Mouse (Mus musculus) megakaryocyte, embryonic 14.5 days (primary cell): ENCODE data around the gene Vmn1r1. TPM values are rescaled to one million over a fixed set of nuclear protein-coding genes. Genes with fewer than 3 reads are reported as not detected.

Experiments used
- H3K27me3 ChIP-seq: replicated peaks from 2 replicates; pipeline ENCODE3; 2012; ENCODE audit warnings: inconsistent platforms
- H3K36me3 ChIP-seq: replicated peaks from 2 replicates; pipeline ENCODE3; 2012; ENCODE audit warnings: low read length, inconsistent platforms, mixed read lengths
- H3K4me1 ChIP-seq: 2 replicates; pipeline ENCODE4 v1.6.1; 2012; ENCODE audit warnings: inconsistent platforms
- H3K4me3 ChIP-seq: replicated peaks from 2 replicates; pipeline ENCODE3; 2012; ENCODE audit warnings: moderate library complexity, mild to moderate bottlenecking, inconsistent platforms
- H3K9me3 ChIP-seq: 2 replicates; pipeline ENCODE4 v1.6.1; 2012; ENCODE audit warnings: inconsistent platforms
- FLI1 ChIP-seq: IDR thresholded peaks from 2 replicates; pipeline ENCODE4 v1.6.1; 2012; ENCODE audit warnings: low read length, inconsistent platforms, mixed read lengths
- GATA1 ChIP-seq: IDR thresholded peaks from 3 replicates; pipeline ENCODE4 v1.6.1; 2012; ENCODE audit warnings: mixed read lengths, low read length, inconsistent platforms, borderline replicate concordance
- polyA plus RNA-seq: library from polyadenylated mRNA; stranded (reverse); fragments of >175 nt; gene quantifications from 2 replicates; pipeline ENCODE4 v1.2.3, GENCODE M21; 2012; ENCODE audit warnings: low replicate concordance; ENCODE audit not compliant: insufficient read depth

Gene Vmn1r1
- polyA plus RNA-seq, 1 experiment = not detected

DNA sequence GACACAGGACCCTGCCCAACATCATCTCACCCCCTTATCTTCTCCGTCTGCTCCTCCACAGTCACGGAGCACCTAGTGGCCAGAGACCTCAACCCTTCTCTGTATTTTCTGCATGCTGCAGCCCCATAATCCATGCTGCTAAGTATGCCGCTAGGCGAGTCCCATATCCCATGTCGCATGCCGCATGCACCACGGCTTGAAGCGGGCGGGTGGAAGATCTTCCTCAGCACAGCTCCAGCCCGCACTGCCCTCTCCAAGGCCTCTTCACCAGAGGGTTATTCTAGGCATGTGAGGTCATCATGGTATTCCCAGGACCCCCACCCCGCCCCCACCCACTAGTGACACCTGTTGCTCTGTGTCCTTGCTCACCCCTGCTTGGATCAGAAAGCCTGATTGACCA, 51.2 kb downstream of the Vmn1r1 start:
- Histone ChIP-seq H3K36me3 (no peaks in the 10 kb centered on the region), H3K4me3 (no peak overlapping the region), H3K27me3 (no peaks in the 10 kb centered on the region), H3K9me3 (no peaks in the 10 kb centered on the region), H3K4me1 (peaks cover 68% of the 10 kb centered on the region)
- TF ChIP-seq FLI1 (no peak), GATA1 (no peak)

GRCm38 (mm10) chr1:182112385-182112784, 51.9 kb downstream of the Vmn1r1 start:
- H3K4me3 ChIP-seq = no peak overlapping the region
- H3K27me3 ChIP-seq = no peaks in the 10 kb centered on the region
- no peaks in the 10 kb centered on the region for H3K36me3 ChIP-seq
- H3K9me3 ChIP-seq = no peaks in the 10 kb centered on the region
- H3K4me1 ChIP-seq = peaks cover 76% of the 10 kb centered on the region
- TF ChIP-seq FLI1 (no peak), GATA1 (no peak)

DNA sequence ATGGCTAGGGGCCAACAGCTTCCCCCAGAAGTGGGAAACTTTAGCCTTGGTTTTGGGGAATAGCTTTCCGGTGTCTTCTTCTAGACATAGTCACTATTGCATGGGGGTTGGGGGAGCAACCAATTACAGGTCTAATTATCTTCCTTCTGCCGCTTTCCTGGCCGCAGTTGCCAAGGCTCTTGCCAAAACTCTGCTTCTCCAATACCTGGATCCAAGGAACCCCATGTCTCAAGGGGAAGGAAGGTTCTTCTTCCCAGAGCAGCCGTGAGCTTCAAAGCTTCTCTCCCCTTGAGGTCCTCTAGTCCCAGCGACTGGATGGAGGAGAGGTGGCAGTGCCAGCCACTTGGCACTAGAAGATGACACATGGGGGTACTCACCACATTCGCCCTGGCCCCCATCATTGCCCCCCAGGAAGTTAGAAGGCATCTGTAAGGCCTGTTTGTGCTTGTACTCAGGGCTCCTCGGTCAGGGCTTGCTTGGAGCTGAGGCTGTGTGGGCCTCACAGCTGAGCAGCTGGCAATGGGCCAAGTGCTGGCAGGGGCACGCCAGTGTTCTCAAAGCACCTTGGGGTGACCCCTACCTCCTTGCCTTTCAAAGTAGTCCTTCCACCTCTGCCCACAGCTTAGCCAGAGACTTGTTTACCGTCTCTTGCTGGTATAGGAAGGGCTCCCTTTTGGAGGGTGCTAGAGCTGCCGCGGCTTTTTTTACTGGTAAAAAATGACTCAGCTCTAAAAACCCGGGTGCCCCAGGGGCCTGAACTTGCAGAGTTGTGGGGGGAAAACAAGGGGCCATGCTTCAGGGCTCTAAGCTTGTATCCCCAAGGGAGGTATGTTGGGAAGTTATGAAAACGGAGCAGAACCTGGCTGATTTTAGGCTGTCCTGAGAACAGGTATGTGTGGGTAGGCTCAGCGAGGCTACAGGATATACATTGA, 52.6 kb downstream of the Vmn1r1 start:
- H3K36me3 ChIP-seq = no peaks in the 10 kb centered on the region
- no peaks in the 10 kb centered on the region for H3K27me3 ChIP-seq
- peak overlapping the region; percentile 57 for H3K4me3 ChIP-seq
- no peak for TF ChIP-seq GATA1
- no peak for TF ChIP-seq FLI1
- peaks cover 81% of the 10 kb centered on the region for H3K4me1 ChIP-seq
- H3K9me3 ChIP-seq = no peaks in the 10 kb centered on the region

DNA sequence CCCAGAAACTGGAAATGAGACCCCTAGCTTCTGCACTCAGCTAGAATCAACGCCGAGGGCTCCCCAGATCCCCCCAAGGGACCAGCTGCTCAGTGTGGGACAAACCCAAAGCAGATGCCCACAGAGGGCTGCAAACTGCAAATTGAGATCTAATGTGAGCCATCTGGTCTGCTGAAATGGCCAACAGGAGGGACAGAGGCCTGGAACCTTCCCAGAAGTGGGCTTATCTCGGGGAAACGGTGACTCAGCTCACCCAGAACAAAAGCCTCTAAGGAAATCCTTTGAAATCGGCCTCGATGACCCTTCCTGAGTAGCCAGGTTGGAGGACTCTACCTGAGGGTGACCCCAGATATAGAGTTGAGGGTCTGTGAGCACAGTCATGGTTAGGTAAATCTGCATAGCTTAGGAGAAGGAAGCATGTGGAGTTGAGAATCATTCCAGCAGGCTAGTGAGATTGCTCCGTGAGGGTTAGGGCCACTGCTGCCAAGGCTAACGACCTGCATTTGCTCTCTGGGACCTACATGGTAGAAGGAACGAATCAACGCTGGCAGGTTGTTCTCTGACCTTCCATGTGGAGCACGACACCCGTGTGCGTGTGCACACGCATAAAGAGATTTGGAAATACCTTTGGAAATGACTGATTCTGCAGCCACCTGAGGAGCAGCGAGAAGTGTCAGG, 53.4 kb downstream of the Vmn1r1 start:
- Histone ChIP-seq H3K9me3 (no peaks in the 10 kb centered on the region), H3K4me3 (no peak overlapping the region), H3K4me1 (peaks cover 81% of the 10 kb centered on the region), H3K27me3 (no peaks in the 10 kb centered on the region), H3K36me3 (no peaks in the 10 kb centered on the region)
- TF ChIP-seq GATA1 = no peak
- no peak for TF ChIP-seq FLI1

DNA sequence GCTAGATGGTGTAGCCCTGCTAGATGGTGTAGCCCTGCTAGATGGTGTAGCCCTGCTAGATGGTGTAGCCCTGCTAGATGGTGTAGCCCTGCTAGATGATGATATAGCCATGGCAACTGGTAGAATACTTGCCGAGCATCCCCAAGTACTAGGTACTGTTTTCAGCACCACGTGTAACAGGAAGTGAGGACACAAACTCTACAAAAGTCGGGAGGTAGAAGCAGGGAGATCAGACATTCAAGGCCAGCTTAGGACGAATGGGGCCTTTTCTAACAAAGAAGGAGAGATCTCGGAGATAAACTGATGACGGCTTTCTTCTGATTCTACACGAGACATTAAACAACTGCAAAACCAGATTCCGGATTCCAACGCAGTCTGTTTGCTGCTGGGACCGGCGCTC, 54.1 kb downstream of the Vmn1r1 start:
- Histone ChIP-seq H3K4me3 (no peak overlapping the region), H3K4me1 (peaks cover 81% of the 10 kb centered on the region), H3K36me3 (no peaks in the 10 kb centered on the region), H3K9me3 (no peaks in the 10 kb centered on the region), H3K27me3 (no peaks in the 10 kb centered on the region)
- TF ChIP-seq FLI1 = no peak
- TF ChIP-seq GATA1 = no peak

GRCm38 (mm10) chr1:182108397-182109099, 55.7 kb downstream of the Vmn1r1 start:
- Histone ChIP-seq H3K36me3 (no peaks in the 10 kb centered on the region), H3K4me1 (peaks cover 92% of the 10 kb centered on the region), H3K4me3 (peak overlapping the region; percentile 86), H3K9me3 (no peaks in the 10 kb centered on the region), H3K27me3 (no peaks in the 10 kb centered on the region)
- TF ChIP-seq FLI1 (no peak), GATA1 (no peak)

- peaks cover 95% of the 10 kb centered on the region for H3K4me1 ChIP-seq
- no peaks in the 10 kb centered on the region for H3K36me3 ChIP-seq
- no peak for TF ChIP-seq GATA1
- TF ChIP-seq FLI1 = no peak
- H3K4me3 ChIP-seq = no peak overlapping the region
- H3K27me3 ChIP-seq = peaks cover 2% of the 10 kb centered on the region
- H3K9me3 ChIP-seq = no peaks in the 10 kb centered on the region
These were observed 57.0 kb downstream of the Vmn1r1 start for GRCm38 (mm10) chr1:182107251-182107650.

DNA sequence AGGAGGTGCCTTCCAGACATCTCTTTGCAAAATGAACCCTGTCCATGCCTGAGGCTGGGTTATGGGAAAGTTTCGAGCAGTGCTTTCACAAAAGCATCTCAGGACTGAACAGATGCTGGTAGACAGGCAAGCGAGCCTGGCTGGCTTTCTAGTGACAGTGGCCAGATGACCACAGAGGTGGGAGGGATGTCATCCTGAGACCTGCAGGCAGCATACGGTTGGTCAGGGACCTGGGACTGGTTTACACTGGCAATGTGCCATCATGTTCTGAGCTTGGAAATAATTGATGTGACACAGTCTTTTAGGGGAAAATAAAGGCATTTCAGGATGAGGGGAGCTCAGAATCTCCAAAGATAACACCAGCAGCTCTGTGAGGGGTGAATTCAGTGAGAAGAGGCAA, 59.3 kb downstream of the Vmn1r1 start:
- Histone ChIP-seq H3K4me1 (peaks cover 89% of the 10 kb centered on the region), H3K36me3 (no peaks in the 10 kb centered on the region), H3K9me3 (no peaks in the 10 kb centered on the region), H3K4me3 (no peak overlapping the region), H3K27me3 (peaks cover 7% of the 10 kb centered on the region)
- no peak for TF ChIP-seq FLI1
- TF ChIP-seq GATA1 = no peak

Other genes starting within 250 kb of the Vmn1r1 start
- gene Enah, start 144.5 kb downstream of the Vmn1r1 start, polyA plus RNA-seq = 37.0 and 100 TPM in 2 replicates
- gene Srp9, start 39.7 kb downstream of the Vmn1r1 start, polyA plus RNA-seq = 16.4 and 53.1 TPM in 2 replicates
- gene Degs1, start 118.3 kb upstream of the Vmn1r1 start, polyA plus RNA-seq = 9.6 and 32.4 TPM in 2 replicates
- gene Fbxo28, start 177.1 kb upstream of the Vmn1r1 start, polyA plus RNA-seq = 9.9 and 83.2 TPM in 2 replicates
- gene Trp53bp2, start 244.7 kb upstream of the Vmn1r1 start, polyA plus RNA-seq = 1.2 and 1.4 TPM in 2 replicates